Mouse (Mus musculus): Measurements from ENCODE around the gene Gigyf2. TPM values are rescaled to one million over a fixed set of nuclear protein-coding genes. Genes with fewer than 3 reads are reported as not detected.

Gigyf2 gene
- 45.3 and 50.6 TPM in 2 replicates for polyA plus RNA-seq (2015; fragmentation: Nextera tagmentation; extraction: Ambion mirVana)

GRCm38 (mm10) chr1:87326742-87327163, at the start of gene Gigyf2:
Gigyf2 (plus strand) TSS chr1:87326998.
- H3K27me3 ChIP-seq = no peaks in the 10 kb centered on the region
- peak; percentile 99 for ATAC-seq (ENCODE audit: borderline replicate concordance, extremely low read depth, low FRiP score, low TSS enrichment)
- H3K27ac ChIP-seq = peak within 1 kb of the TSS; percentile 93
- peak within 1 kb of the TSS; percentile 69 for H3K4me2 ChIP-seq
- H3K9ac ChIP-seq = peak within 1 kb of the TSS; percentile 97
- 0% methylated on average over 19 of the region's 36 CpGs for WGBS
- H3K4me3 ChIP-seq = peak within 1 kb of the TSS; percentile 97
- peaks cover 8% of the 10 kb centered on the region; the same call in 1 of the 2 replicates for H3K4me1 ChIP-seq
- H3K36me3 ChIP-seq = no peaks in the 10 kb centered on the region
- no peaks in the 10 kb centered on the region for H3K9me3 ChIP-seq

GRCm38 (mm10) chr1:87280281-87280680, 46.5 kb upstream of the Gigyf2 start:
- 69% methylated on average over 5 of the region's 5 CpGs for WGBS

GRCm38 (mm10) chr1:87281599-87282412, 45.0 kb upstream of the Gigyf2 start:
- Histone ChIP-seq H3K9me3 (no peaks in the 10 kb centered on the region), H3K4me3 (no peak overlapping the region), H3K27me3 (no peaks in the 10 kb centered on the region), H3K9ac (no peak overlapping the region), H3K27ac (no peak overlapping the region), H3K36me3 (no peaks in the 10 kb centered on the region), H3K4me1 (no peaks in the 10 kb centered on the region), H3K4me2 (peak overlapping the region; percentile 30)
- WGBS = 33% methylated on average over 20 of the region's 20 CpGs
- no peak for ATAC-seq (ENCODE audit: borderline replicate concordance, extremely low read depth, low FRiP score, low TSS enrichment)

More at GRCm38 (mm10) chr1:87280281-87280680, 46.5 kb upstream of the Gigyf2 start:
- no peaks in the 10 kb centered on the region for H3K36me3 ChIP-seq
- no peaks in the 10 kb centered on the region for H3K27me3 ChIP-seq
- H3K27ac ChIP-seq = no peak overlapping the region
- H3K4me2 ChIP-seq = no peak overlapping the region
- no peak overlapping the region for H3K4me3 ChIP-seq
- ATAC-seq (ENCODE audit: borderline replicate concordance, extremely low read depth, low FRiP score, low TSS enrichment) = no peak
- no peaks in the 10 kb centered on the region for H3K4me1 ChIP-seq
- no peaks in the 10 kb centered on the region for H3K9me3 ChIP-seq
- no peak overlapping the region for H3K9ac ChIP-seq

- no peak for ATAC-seq (ENCODE audit: borderline replicate concordance, extremely low read depth, low FRiP score, low TSS enrichment)
- H3K9ac ChIP-seq = no peak overlapping the region
- no peak overlapping the region for H3K4me2 ChIP-seq
- H3K27ac ChIP-seq = no peak overlapping the region
- H3K4me3 ChIP-seq = no peak overlapping the region
- no peaks in the 10 kb centered on the region for H3K9me3 ChIP-seq
- H3K27me3 ChIP-seq = no peaks in the 10 kb centered on the region
- H3K36me3 ChIP-seq = no peaks in the 10 kb centered on the region
- whole genome bisulfite sequencing = 74% methylated on average over 6 of the region's 6 CpGs
- no peaks in the 10 kb centered on the region for H3K4me1 ChIP-seq
Measured at GRCm38 (mm10) chr1:87282413-87282788, 44.4 kb upstream of the Gigyf2 start.

- Histone ChIP-seq H3K9me3 (no peaks in the 10 kb centered on the region), H3K9ac (no peak overlapping the region), H3K4me1 (no peaks in the 10 kb centered on the region), H3K27ac (no peak overlapping the region), H3K27me3 (no peaks in the 10 kb centered on the region), H3K36me3 (no peaks in the 10 kb centered on the region), H3K4me2 (no peak overlapping the region), H3K4me3 (no peak overlapping the region)
- 73% methylated on average over 10 of the region's 10 CpGs for WGBS
- ATAC-seq (ENCODE audit: borderline replicate concordance, extremely low read depth, low FRiP score, low TSS enrichment) = no peak
Measured at GRCm38 (mm10) chr1:87283410-87283960, 43.3 kb upstream of the Gigyf2 start.

GRCm38 (mm10) chr1:87287105-87287504, 39.7 kb upstream of the Gigyf2 start:
- Histone ChIP-seq H3K27me3 (no peaks in the 10 kb centered on the region), H3K4me3 (no peak overlapping the region), H3K9ac (no peak overlapping the region), H3K4me1 (no peaks in the 10 kb centered on the region), H3K9me3 (no peaks in the 10 kb centered on the region), H3K27ac (no peak overlapping the region), H3K4me2 (no peak overlapping the region), H3K36me3 (no peaks in the 10 kb centered on the region)
- ATAC-seq (ENCODE audit: borderline replicate concordance, extremely low read depth, low FRiP score, low TSS enrichment) = no peak
- 76% methylated on average over 2 of the region's 2 CpGs for WGBS

GRCm38 (mm10) chr1:87291416-87291815, 35.4 kb upstream of the Gigyf2 start:
- Histone ChIP-seq H3K27me3 (no peaks in the 10 kb centered on the region), H3K4me1 (no peaks in the 10 kb centered on the region), H3K27ac (no peak overlapping the region), H3K36me3 (no peaks in the 10 kb centered on the region), H3K4me2 (no peak overlapping the region), H3K4me3 (no peak overlapping the region), H3K9ac (no peak overlapping the region), H3K9me3 (no peaks in the 10 kb centered on the region)
- WGBS = 69% methylated on average over 8 of the region's 8 CpGs
- ATAC-seq (ENCODE audit: borderline replicate concordance, extremely low read depth, low FRiP score, low TSS enrichment) = no peak

- Histone ChIP-seq H3K27ac (no peak overlapping the region), H3K9me3 (no peaks in the 10 kb centered on the region), H3K9ac (no peak overlapping the region), H3K4me1 (no peaks in the 10 kb centered on the region), H3K27me3 (no peaks in the 10 kb centered on the region), H3K4me3 (no peak overlapping the region), H3K4me2 (no peak overlapping the region), H3K36me3 (no peaks in the 10 kb centered on the region)
- no peak for ATAC-seq (ENCODE audit: borderline replicate concordance, extremely low read depth, low FRiP score, low TSS enrichment)
- 59% methylated on average over 15 of the region's 15 CpGs for WGBS
Measured at GRCm38 (mm10) chr1:87292420-87293190, 34.2 kb upstream of the Gigyf2 start.

GRCm38 (mm10) chr1:87294063-87294710, 32.6 kb upstream of the Gigyf2 start:
- no peak overlapping the region for H3K4me3 ChIP-seq
- WGBS = 63% methylated on average over 4 of the region's 4 CpGs
- H3K27ac ChIP-seq = no peak overlapping the region
- H3K27me3 ChIP-seq = no peaks in the 10 kb centered on the region
- no peaks in the 10 kb centered on the region for H3K9me3 ChIP-seq
- H3K4me2 ChIP-seq = no peak overlapping the region
- ATAC-seq (ENCODE audit: borderline replicate concordance, extremely low read depth, low FRiP score, low TSS enrichment) = no peak
- H3K4me1 ChIP-seq = no peaks in the 10 kb centered on the region
- no peak overlapping the region for H3K9ac ChIP-seq
- no peaks in the 10 kb centered on the region for H3K36me3 ChIP-seq

GRCm38 (mm10) chr1:87294951-87295350, 31.8 kb upstream of the Gigyf2 start:
- H3K27ac ChIP-seq = no peak overlapping the region
- 36% methylated on average over 4 of the region's 4 CpGs for WGBS

GRCm38 (mm10) chr1:87297346-87297925, 29.4 kb upstream of the Gigyf2 start:
- H3K27ac ChIP-seq = no peak overlapping the region
- H3K9ac ChIP-seq = no peak overlapping the region
- H3K4me1 ChIP-seq = no peaks in the 10 kb centered on the region
- 81% methylated on average over 10 of the region's 10 CpGs for WGBS
- no peak for ATAC-seq (ENCODE audit: borderline replicate concordance, extremely low read depth, low FRiP score, low TSS enrichment)
- no peak overlapping the region for H3K4me3 ChIP-seq
- no peaks in the 10 kb centered on the region for H3K36me3 ChIP-seq
- H3K27me3 ChIP-seq = no peaks in the 10 kb centered on the region
- no peaks in the 10 kb centered on the region for H3K9me3 ChIP-seq
- no peak overlapping the region for H3K4me2 ChIP-seq

More at GRCm38 (mm10) chr1:87294951-87295350, 31.8 kb upstream of the Gigyf2 start:
- Histone ChIP-seq H3K4me1 (no peaks in the 10 kb centered on the region), H3K36me3 (no peaks in the 10 kb centered on the region), H3K9me3 (no peaks in the 10 kb centered on the region), H3K9ac (no peak overlapping the region), H3K27me3 (no peaks in the 10 kb centered on the region), H3K4me3 (no peak overlapping the region), H3K4me2 (no peak overlapping the region)
- no peak for ATAC-seq (ENCODE audit: borderline replicate concordance, extremely low read depth, low FRiP score, low TSS enrichment)
